Mouse (Mus musculus): ENCODE results near the gene Gm6217.

DNA sequence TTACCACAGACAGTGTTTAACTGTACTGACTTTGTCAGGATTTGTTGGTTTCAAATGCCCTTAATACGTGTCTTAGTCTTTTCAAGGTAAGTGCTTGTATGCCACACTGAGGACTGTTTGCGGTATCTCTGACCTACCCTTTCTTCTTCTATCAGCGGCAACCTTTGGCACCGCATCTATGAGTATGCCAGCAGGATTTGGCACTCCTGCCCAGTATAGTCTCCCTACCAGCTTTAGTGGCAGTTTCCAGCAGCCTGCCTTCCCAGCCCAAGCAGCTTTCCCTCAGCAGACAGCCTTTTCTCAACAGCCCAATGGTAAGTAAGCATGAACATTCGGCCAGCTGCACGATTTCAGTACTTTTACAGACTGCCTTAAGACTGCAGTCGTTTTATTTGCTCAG, 37.9 kb downstream of the Gm6217 start:
- no peak for TF ChIP-seq CTCF (IDR thresholded peaks at IDR 0.05; ENCODE audit: low read depth)
- TF ChIP-seq EP300 (IDR thresholded peaks at IDR 0.05; ENCODE audit: low read depth): no peak

Measured in liver, embryonic 14.5 days (tissue).